Mouse (Mus musculus) left cerebral cortex, postnatal 10 days (tissue): Measurements from ENCODE around the gene Chd2. TPM values are rescaled to one million over a fixed set of nuclear protein-coding genes. Genes with fewer than 3 reads are reported as not detected.

Experiments
- DNase-seq, 2 experiments: peaks; one replicate each; pipeline ENCODE4 v3.0.0; 2021 to 2022; ENCODE audit warnings: low spot score in 2 of 2, mixed read lengths in 1 of 2; ENCODE audit errors: extremely low spot score in 1 of 2
- intact Hi-C: fragments of 180-260 bp; cut with DNase I; formaldehyde crosslinking; loops from one replicate; pipeline ENCODE4 v1.15.1; 2025
- total RNA-seq, 2 experiments: library from RNA; stranded (reverse); gene quantifications; 2 replicates each; pipeline ENCODE4 v1.2.3; 2021

Gene Chd2
- total RNA-seq, 2 experiments from 2014 or later, result 42.9 to 52.4 TPM

GRCm38 (mm10) chr7:73505266-73505665, 36.4 kb downstream of the Chd2 start:
- intact Hi-C loops, result no loop called here
- DNase-seq, result no peak

GRCm38 (mm10) chr7:73498200-73498599, 43.4 kb downstream of the Chd2 start:
- DNase-seq, result no peak
- intact Hi-C loops, result no loop called here

- intact Hi-C loops, result loop anchor here (5.0 kb wide), 1 partner anchor 37 kb away; no protein-coding TSS in a partner anchor
- no peak for DNase-seq
Measured at GRCm38 (mm10) chr7:73489261-73489660, 52.4 kb downstream of the Chd2 start.

DNA sequence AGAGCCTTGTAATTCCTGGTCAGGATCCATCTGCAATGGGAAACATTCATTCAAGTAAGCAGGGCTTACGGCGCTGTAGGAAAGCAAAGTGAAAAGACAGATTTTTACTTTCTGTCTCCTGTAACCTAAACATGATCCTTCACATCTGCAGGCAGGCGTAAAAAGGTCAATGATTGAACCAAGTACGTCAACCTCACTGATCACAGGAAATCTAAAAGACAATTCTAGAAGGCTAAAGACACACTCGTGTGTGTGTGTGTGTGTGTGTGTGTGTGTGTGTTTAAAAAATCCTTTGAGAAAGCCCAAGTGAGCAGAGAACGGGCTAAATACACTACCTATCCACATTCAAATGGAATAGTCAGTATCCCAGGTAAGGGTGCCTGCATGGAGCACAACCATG, 60.5 kb downstream of the Chd2 start:
- no peak for DNase-seq
- intact Hi-C loops, result no loop called here

GRCm38 (mm10) chr7:73479506-73479905, 62.1 kb downstream of the Chd2 start:
- DNase-seq, result no peak
- intact Hi-C loops, result no loop called here

DNA sequence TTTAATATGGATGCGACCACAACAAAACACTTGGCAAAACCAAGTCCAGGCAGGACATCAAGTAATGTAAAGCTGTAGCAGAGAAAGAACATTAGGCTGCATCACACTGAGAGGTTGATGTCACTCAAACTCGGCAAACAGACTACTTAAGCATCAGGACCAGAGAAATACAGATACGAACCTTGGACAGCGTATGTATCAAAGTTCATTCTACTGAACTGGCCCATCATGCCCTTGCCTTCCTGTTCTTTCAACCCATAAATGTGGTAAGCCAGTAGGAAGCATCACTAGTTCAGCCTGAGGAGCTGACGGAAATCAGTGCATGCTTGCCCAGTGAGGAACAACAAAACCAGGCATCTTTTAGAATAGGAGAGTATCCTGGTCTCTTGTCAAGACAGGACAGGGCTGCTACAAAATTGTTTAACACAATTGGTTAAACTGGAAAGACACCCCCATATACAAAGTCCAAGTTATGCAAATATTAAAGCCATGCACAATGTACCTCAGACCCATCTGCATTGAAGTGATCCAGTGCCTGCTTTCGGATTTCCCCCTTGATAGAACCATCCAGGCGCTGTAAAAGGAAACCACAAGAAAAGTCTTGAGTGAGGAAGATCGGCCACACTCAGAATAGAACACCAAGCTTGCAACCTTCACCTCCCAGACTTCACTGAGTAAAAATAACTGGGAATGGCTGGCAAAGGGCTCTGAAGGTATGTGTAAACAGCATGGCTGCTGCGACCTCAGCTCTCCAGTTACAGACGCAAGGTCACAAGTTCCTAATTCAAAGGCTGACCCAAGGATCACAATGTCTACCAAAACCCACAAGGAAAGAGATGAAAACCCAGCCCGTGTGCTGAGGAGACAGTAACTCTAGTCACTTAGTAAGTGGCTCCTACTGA, 63.2 kb downstream of the Chd2 start:
- no peak for DNase-seq
- intact Hi-C loops, result no loop called here

GRCm38 (mm10) chr7:73467741-73468140, 73.9 kb downstream of the Chd2 start:
- no peak for DNase-seq

DNA sequence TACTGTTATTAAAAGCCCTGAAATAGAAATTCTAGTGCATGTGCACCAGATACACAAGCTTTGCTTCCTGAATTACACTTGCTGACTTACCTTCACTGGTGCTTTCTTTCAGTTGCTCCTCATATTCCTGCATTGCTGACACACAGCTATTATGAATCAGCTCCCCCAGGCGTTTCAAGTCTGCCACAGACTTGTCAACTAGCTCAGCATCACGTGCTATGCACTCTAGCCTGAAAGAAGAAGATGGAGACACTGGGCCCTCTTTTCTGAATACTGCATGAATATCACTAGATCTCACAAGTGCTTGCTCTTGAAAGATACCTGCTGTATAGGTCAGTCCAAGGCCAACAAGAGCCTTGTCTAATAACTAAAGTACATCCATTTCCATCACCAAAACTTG, 78.1 kb downstream of the Chd2 start:
- no peak for DNase-seq
- intact Hi-C loops, result no loop called here

More at GRCm38 (mm10) chr7:73467741-73468140, 73.9 kb downstream of the Chd2 start:
- intact Hi-C loops, result no loop called here

DNA sequence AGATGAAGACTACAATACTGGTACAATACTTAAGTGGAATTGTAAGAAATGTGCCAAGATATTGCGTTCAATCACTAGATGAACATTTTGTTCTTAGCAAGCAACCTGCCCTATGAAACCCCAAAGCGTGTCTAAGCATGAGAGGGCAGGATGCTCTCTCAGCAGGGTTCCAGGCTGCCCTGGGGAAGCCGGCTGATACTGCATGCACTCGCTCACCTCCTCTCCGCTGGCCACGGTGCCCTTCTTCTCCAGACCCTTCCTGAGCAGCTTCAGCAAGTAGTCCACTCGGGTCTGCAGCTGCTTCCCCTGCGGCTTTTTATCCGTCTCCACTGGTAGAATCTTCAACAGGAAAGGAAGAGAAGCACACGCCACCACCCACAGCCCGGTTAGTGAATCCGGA, 87.5 kb downstream of the Chd2 start:
- intact Hi-C loops, result loop anchor here (5.0 kb wide), 1 partner anchor 33 kb away; no protein-coding TSS in a partner anchor
- DNase-seq, result no peak

- intact Hi-C loops, result loop anchor here (5.0 kb wide), 1 partner anchor 35 kb away; no protein-coding TSS in a partner anchor
- no peak for DNase-seq
Measured at GRCm38 (mm10) chr7:73452187-73452808, 89.3 kb downstream of the Chd2 start.

- no peak for DNase-seq
- intact Hi-C loops, result loop anchor here (5.0 kb wide), 1 partner anchor 36 kb away; no protein-coding TSS in a partner anchor
Measured at GRCm38 (mm10) chr7:73451594-73451993, 90.0 kb downstream of the Chd2 start.

DNA sequence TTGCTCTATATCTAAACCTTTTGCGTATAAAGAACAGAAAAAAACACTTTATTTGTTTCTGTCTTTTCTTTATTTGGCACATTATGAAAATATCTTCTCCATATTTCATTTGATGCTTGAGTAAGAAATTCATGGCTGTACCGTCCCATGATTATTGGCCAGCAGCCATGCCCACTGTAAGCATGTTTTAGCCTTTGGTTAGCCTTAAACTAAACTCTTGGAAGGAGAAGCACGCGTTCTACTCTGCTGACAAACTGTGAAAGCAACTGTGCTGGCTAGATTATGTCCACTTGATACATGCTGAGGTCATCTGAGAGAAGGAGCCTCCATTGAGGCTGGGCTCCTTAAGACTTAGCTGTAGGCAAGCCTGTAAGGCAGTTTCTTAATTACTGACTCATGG, 99.4 kb downstream of the Chd2 start:
- intact Hi-C loops, result no loop called here

GRCm38 (mm10) chr7:73441802-73442201, 99.8 kb downstream of the Chd2 start:
- intact Hi-C loops, result no loop called here
- DNase-seq, result no peak

More for the DNA sequence above, 99.4 kb downstream of the Chd2 start:
- DNase-seq, result no peak

GRCm38 (mm10) chr7:73435685-73436084, 105.9 kb downstream of the Chd2 start:
- DNase-seq, result no peak
- intact Hi-C loops, result no loop called here

- no peak for DNase-seq
- intact Hi-C loops, result no loop called here
Measured at GRCm38 (mm10) chr7:73434336-73434677, 107.3 kb downstream of the Chd2 start.

GRCm38 (mm10) chr7:73433637-73434335, 107.8 kb downstream of the Chd2 start:
- no peak for DNase-seq
- intact Hi-C loops, result no loop called here

DNA sequence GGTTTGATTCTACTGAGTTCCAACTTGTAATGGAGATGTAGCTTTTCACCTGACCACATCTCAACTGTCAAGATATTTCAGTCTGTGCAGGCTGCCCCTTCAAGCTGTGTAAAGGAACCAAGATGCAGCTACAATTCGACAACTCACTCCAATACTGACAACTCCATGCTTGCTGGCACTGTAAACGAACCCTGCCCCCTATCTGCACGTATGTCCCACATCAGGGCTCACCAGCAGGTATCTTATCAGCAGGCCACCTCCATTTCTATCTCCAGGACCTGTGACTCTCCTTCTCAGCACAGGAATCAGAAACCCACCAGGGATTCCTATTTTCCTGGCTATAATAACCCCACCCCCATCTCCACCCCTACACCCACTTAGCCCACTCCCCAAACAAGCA, 113.1 kb downstream of the Chd2 start:
- no peak for DNase-seq
- intact Hi-C loops, result no loop called here

DNA sequence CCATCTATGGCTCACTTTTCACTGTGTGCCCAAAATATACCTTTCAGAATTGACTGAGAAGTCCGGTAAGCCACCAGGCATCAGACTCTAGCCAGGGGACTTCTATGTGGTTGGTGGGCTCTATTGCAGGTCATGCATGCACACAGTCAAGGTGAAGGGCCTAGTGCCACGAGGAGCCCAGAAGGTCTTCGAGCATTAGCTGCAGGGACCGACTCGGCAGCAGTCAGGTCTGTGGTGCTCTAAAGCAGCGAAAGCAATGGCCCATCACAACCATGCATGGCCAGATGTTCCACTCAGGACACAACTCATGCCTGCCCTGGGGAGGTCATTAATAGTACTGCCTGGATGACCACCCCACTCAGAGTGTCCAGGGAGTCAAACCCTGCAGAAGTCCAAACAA, 113.8 kb downstream of the Chd2 start:
- intact Hi-C loops, result no loop called here
- DNase-seq, result no peak

DNA sequence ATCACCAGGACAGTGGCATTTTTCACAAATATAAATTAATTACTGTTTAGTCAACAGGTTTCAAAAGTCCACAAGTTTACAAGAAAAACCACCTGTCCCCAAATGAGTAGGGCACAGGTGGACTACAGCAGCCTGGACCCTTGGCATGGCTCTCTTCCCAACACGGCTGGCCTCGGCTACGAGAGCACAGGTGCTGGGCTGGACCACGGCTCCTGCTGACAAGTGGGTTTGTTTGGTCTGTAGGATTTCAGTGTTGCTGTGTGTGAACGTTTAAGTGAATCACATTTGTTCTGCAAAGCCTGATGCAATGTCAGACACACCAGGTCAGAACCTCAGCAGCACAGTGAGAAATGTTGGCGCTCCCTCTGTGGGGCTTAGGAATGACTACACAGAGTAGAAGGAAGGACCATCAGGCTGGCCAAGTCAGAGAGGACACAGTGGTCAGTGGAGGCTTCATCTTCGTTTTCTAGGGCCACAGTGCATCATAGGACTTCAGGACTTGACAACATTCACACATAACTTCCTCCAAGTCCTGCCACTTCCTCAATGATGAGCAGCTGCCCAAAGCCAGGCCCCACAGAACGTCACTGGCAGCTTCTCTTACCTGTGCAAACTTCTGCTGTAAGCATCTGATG, 114.8 kb downstream of the Chd2 start:
- no peak for DNase-seq
- intact Hi-C loops, result no loop called here
